Mouse (Mus musculus) stomach, embryonic 16.5 days (tissue): Measurements from ENCODE around the gene Itsn2. TPM values are rescaled to one million over a fixed set of nuclear protein-coding genes. Genes with fewer than 3 reads are reported as not detected.

Experiments used
- ATAC-seq: fragments of 200-750 bp; cut with Nextera tagmentation; 2 replicates; pipeline ENCODE4 v1.8.0; 2017; ENCODE audit warnings: moderate number of reproducible peaks, moderate TSS enrichment; ENCODE audit not compliant: insufficient read depth, low FRiP score
- H3K27ac ChIP-seq: fragments of 300-500 bp; sonication (generic); 2 replicates; pipeline ENCODE4 v1.5.1; 2014; ENCODE audit warnings: low read length
- H3K27me3 ChIP-seq: fragments of 300-500 bp; sonication (generic); 2 replicates; pipeline ENCODE4 v1.6.1; 2014; ENCODE audit warnings: low read length, control low read depth, mixed read lengths; ENCODE audit not compliant: control insufficient read depth, insufficient read depth
- H3K36me3 ChIP-seq: fragments of 300-500 bp; sonication (generic); 2 replicates; pipeline ENCODE4 v1.6.1; 2014; ENCODE audit warnings: low read length; ENCODE audit not compliant: control insufficient read depth, insufficient read depth
- H3K4me1 ChIP-seq: fragments of 300-500 bp; sonication (generic); 2 replicates; pipeline ENCODE4 v1.6.1; 2014; ENCODE audit warnings: low read length, control low read depth, mixed read lengths; ENCODE audit not compliant: control insufficient read depth, insufficient read depth
- H3K4me2 ChIP-seq: fragments of 300-500 bp; sonication (generic); 2 replicates; pipeline ENCODE4 v1.6.1; 2014; ENCODE audit warnings: low read depth, low read length, mixed read lengths
- H3K4me3 ChIP-seq: fragments of 300-500 bp; sonication (generic); replicated peaks from 2 replicates; pipeline ENCODE4 v1.5.1; 2014; ENCODE audit warnings: mild to moderate bottlenecking, low read length
- H3K9ac ChIP-seq: fragments of 300-500 bp; sonication (generic); 2 replicates; pipeline ENCODE4 v1.6.1; 2014; ENCODE audit warnings: low read length
- H3K9me3 ChIP-seq: fragments of 300-500 bp; sonication (generic); replicated peaks from 2 replicates; pipeline ENCODE4 v1.6.1; 2016; ENCODE audit warnings: low read length, control low read depth; ENCODE audit not compliant: control insufficient read depth
- WGBS: fragments of 180-500 bp; shearing (Covaris S2); extraction: QIAGEN DNeasy Blood & Tissue Kit; methylation state at CpG from one replicate; pipeline ENCODE4 v1.1.7; 2014; 5-methylcytosine and 5-hydroxymethylcytosine counted together
- polyA plus RNA-seq: library from polyadenylated mRNA; unstranded; fragments of >200 nt; fragmentation: Nextera tagmentation; extraction: Ambion mirVana; gene quantifications from 2 replicates; pipeline ENCODE4 v1.2.1, GENCODE M21; 2015

Itsn2 gene
- polyA plus RNA-seq, 1 experiment from 2014 or later: 33.3 TPM

- H3K4me3 ChIP-seq: peak overlapping the region; percentile 90
- H3K27ac ChIP-seq: peak overlapping the region; percentile 91
- under 1% methylated on average over 73 of the region's 80 CpGs for WGBS
- H3K4me2 ChIP-seq: peak overlapping the region; percentile 85
- H3K4me1 ChIP-seq: peaks cover 6% of the 10 kb centered on the region
- H3K9me3 ChIP-seq: no peaks in the 10 kb centered on the region
- ATAC-seq: peak; percentile 72
- H3K27me3 ChIP-seq: no peaks in the 10 kb centered on the region
- H3K36me3 ChIP-seq: no peaks in the 10 kb centered on the region
- H3K9ac ChIP-seq: peak overlapping the region; percentile 97
These were observed 910 bp downstream of the Itsn2 start for GRCm38 (mm10) chr12:4593166-4593929.

- no peaks in the 10 kb centered on the region for H3K27me3 ChIP-seq
- ATAC-seq: no peak
- no peaks in the 10 kb centered on the region for H3K9me3 ChIP-seq
- 0 out of 2 replicates have a peak overlapping the region, but pooled peaks have one; percentile 91 for H3K27ac ChIP-seq
- H3K4me3 ChIP-seq: peak overlapping the region; percentile 90
- peaks cover 10% of the 10 kb centered on the region for H3K4me1 ChIP-seq
- peak overlapping the region; percentile 97 for H3K9ac ChIP-seq
- H3K36me3 ChIP-seq: no peaks in the 10 kb centered on the region
- 55% methylated on average over 9 of the region's 9 CpGs for WGBS
- peak overlapping the region; percentile 85 for H3K4me2 ChIP-seq
These were observed 1.5 kb downstream of the Itsn2 start for GRCm38 (mm10) chr12:4593930-4594391.

- Histone ChIP-seq H3K9ac (no peak overlapping the region), H3K9me3 (no peaks in the 10 kb centered on the region), H3K4me3 (no peak overlapping the region), H3K4me2 (no peak overlapping the region), H3K4me1 (peaks cover 10% of the 10 kb centered on the region), H3K27me3 (no peaks in the 10 kb centered on the region), H3K36me3 (no peaks in the 10 kb centered on the region), H3K27ac (no peak overlapping the region)
- WGBS: 50% methylated on average over 6 of the region's 6 CpGs
- ATAC-seq: no peak
These were observed 2.6 kb downstream of the Itsn2 start for GRCm38 (mm10) chr12:4595055-4595454.

GRCm38 (mm10) chr12:4598666-4599428 is 6.4 kb downstream of the Itsn2 start:
- H3K9ac ChIP-seq: no peak overlapping the region
- H3K4me2 ChIP-seq: no peak overlapping the region
- ATAC-seq: no peak
- no peak overlapping the region for H3K27ac ChIP-seq
- H3K36me3 ChIP-seq: no peaks in the 10 kb centered on the region
- peaks cover 10% of the 10 kb centered on the region for H3K4me1 ChIP-seq
- WGBS: 51% methylated on average over 8 of the region's 8 CpGs
- H3K4me3 ChIP-seq: no peak overlapping the region
- no peaks in the 10 kb centered on the region for H3K27me3 ChIP-seq
- H3K9me3 ChIP-seq: no peaks in the 10 kb centered on the region

GRCm38 (mm10) chr12:4599713-4600112 is 7.3 kb downstream of the Itsn2 start:
- 72% methylated on average over 4 of the region's 4 CpGs for WGBS
- no peak overlapping the region for H3K4me2 ChIP-seq
- H3K36me3 ChIP-seq: no peaks in the 10 kb centered on the region
- H3K27ac ChIP-seq: no peak overlapping the region
- ATAC-seq: no peak
- H3K4me3 ChIP-seq: no peak overlapping the region
- H3K4me1 ChIP-seq: peaks cover 6% of the 10 kb centered on the region; the same call in 1 of the 2 replicates
- no peaks in the 10 kb centered on the region for H3K27me3 ChIP-seq
- no peak overlapping the region for H3K9ac ChIP-seq
- no peaks in the 10 kb centered on the region for H3K9me3 ChIP-seq

- WGBS: 47% methylated on average over 3 of the region's 3 CpGs
- H3K9me3 ChIP-seq: no peaks in the 10 kb centered on the region
- no peak overlapping the region for H3K4me3 ChIP-seq
- no peaks in the 10 kb centered on the region for H3K36me3 ChIP-seq
- no peak overlapping the region for H3K9ac ChIP-seq
- H3K27ac ChIP-seq: no peak overlapping the region
- ATAC-seq: no peak
- H3K4me1 ChIP-seq: no peaks in the 10 kb centered on the region
- no peaks in the 10 kb centered on the region for H3K27me3 ChIP-seq
- H3K4me2 ChIP-seq: no peak overlapping the region
These were observed 14.2 kb downstream of the Itsn2 start for GRCm38 (mm10) chr12:4606625-4607024.

GRCm38 (mm10) chr12:4614722-4615121 is 22.3 kb downstream of the Itsn2 start:
- 56% methylated on average over 2 of the region's 2 CpGs for WGBS
- Histone ChIP-seq H3K36me3 (no peaks in the 10 kb centered on the region), H3K27me3 (no peaks in the 10 kb centered on the region), H3K9me3 (no peaks in the 10 kb centered on the region), H3K4me3 (no peak overlapping the region), H3K9ac (no peak overlapping the region), H3K4me2 (no peak overlapping the region), H3K27ac (no peak overlapping the region), H3K4me1 (no peaks in the 10 kb centered on the region)
- no peak for ATAC-seq

- Histone ChIP-seq H3K9ac (no peak overlapping the region), H3K4me1 (no peaks in the 10 kb centered on the region), H3K9me3 (no peaks in the 10 kb centered on the region), H3K27me3 (no peaks in the 10 kb centered on the region), H3K4me3 (no peak overlapping the region), H3K36me3 (no peaks in the 10 kb centered on the region), H3K4me2 (no peak overlapping the region), H3K27ac (no peak overlapping the region)
- ATAC-seq: no peak
- WGBS: 60% methylated on average over 1 of the region's 1 CpGs
These were observed 31.8 kb downstream of the Itsn2 start for GRCm38 (mm10) chr12:4624201-4624600.

GRCm38 (mm10) chr12:4632957-4633356 is 40.5 kb downstream of the Itsn2 start:
- peaks cover 22% of the 10 kb centered on the region for H3K36me3 ChIP-seq
- H3K9ac ChIP-seq: no peak overlapping the region
- no peak overlapping the region for H3K4me2 ChIP-seq
- H3K4me3 ChIP-seq: no peak overlapping the region
- no peaks in the 10 kb centered on the region for H3K4me1 ChIP-seq
- no peaks in the 10 kb centered on the region for H3K9me3 ChIP-seq
- H3K27ac ChIP-seq: no peak overlapping the region
- no peaks in the 10 kb centered on the region for H3K27me3 ChIP-seq
- 78% methylated on average over 8 of the region's 8 CpGs for WGBS
- no peak for ATAC-seq
